Mouse (Mus musculus): ENCODE data around the gene Tnnt2. TPM values are rescaled to one million over a fixed set of nuclear protein-coding genes. Genes with fewer than 3 reads are reported as not detected.

Tnnt2 gene
- polyA plus RNA-seq, 1 experiment from 2014 or later = 3,947 TPM

DNA sequence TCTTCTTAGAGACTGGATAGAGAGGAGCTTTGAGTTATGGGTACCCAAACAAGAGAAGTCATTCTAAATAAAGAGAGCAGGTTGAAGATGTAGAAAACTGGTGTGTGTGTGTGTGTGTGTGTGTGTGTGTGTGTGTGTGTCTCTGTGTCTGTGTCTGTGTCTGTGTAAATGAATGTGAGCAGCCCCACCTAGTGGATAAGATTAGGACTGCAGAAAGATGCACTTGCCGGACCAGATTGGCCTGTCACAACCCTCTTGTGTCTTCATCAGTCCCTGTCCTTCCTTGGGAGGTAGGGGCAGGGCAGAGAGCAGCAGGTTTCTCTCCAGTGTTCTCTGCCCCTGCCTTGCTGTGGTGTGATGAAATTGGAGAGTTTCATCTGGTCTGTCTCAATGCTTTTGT is 7.2 kb upstream of the Tnnt2 start:
- ATAC-seq (replicated peaks; ENCODE audit: insufficient number of reproducible peaks, low FRiP score, low TSS enrichment) = no peak
- no peak overlapping the region for H3K9ac ChIP-seq (ENCODE audit: low read depth, low read length)

GRCm38 (mm10) chr1:135834206-135834859 is 1.8 kb upstream of the Tnnt2 start:
- Histone ChIP-seq H3K36me3 (ENCODE audit: control insufficient read depth, insufficient read depth, low read length) (no peaks in the 10 kb centered on the region), H3K4me2 (no peak overlapping the region), H3K27ac (ENCODE audit: low read depth, low read length) (peak overlapping the region; percentile 80), H3K27me3 (ENCODE audit: control insufficient read depth, insufficient read depth, low read length) (peaks cover 4% of the 10 kb centered on the region; the same call in 1 of the 2 replicates), H3K9ac (ENCODE audit: low read depth, low read length) (no peak overlapping the region), H3K4me3 (ENCODE audit: low read depth, low read length) (no peak overlapping the region), H3K9me3 (replicated peaks; ENCODE audit: control insufficient read depth, low read length) (no peaks in the 10 kb centered on the region), H3K4me1 (ENCODE audit: control insufficient read depth, insufficient read depth, low read length) (peaks cover 61% of the 10 kb centered on the region)
- no peak for ATAC-seq (replicated peaks; ENCODE audit: insufficient number of reproducible peaks, low FRiP score, low TSS enrichment)
- 40% methylated on average over 6 of the region's 6 CpGs for WGBS (ENCODE audit: insufficient replicate concordance)

More for the DNA sequence above, 7.2 kb upstream of the Tnnt2 start:
- Histone ChIP-seq H3K4me3 (ENCODE audit: low read depth, low read length) (no peak overlapping the region), H3K27ac (ENCODE audit: low read depth, low read length) (no peak overlapping the region), H3K27me3 (ENCODE audit: control insufficient read depth, insufficient read depth, low read length) (peaks cover 6% of the 10 kb centered on the region; the same call in 1 of the 2 replicates), H3K9me3 (replicated peaks; ENCODE audit: control insufficient read depth, low read length) (no peaks in the 10 kb centered on the region), H3K4me2 (no peak overlapping the region), H3K4me1 (ENCODE audit: control insufficient read depth, insufficient read depth, low read length) (peaks cover 26% of the 10 kb centered on the region), H3K36me3 (ENCODE audit: control insufficient read depth, insufficient read depth, low read length) (no peaks in the 10 kb centered on the region)
- 6% methylated on average over 1 of the region's 1 CpGs for WGBS (ENCODE audit: insufficient replicate concordance)

DNA sequence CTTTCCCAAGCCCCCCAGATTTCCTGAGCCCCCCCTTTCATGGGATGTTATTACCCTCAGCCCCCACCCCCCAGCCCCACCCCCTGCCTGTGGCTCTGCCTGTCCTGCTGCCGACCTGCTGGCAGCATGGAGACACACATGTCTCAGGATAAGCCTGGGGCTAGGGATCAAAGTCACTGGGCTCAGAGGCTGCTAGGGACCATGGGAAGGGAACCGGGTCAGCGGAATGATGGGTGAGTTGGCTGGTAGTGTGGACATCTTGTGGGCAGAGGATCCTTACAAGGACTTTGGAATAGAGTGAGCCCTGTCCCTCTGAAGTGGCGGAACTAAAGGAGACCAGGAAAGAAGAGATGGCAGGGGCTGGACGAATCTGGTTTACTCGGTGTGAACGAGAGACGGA is 1.2 kb upstream of the Tnnt2 start:
- Histone ChIP-seq H3K4me2 (no peak overlapping the region), H3K9me3 (replicated peaks; ENCODE audit: control insufficient read depth, low read length) (no peaks in the 10 kb centered on the region), H3K27me3 (ENCODE audit: control insufficient read depth, insufficient read depth, low read length) (peaks cover 4% of the 10 kb centered on the region; the same call in 1 of the 2 replicates), H3K4me1 (ENCODE audit: control insufficient read depth, insufficient read depth, low read length) (peaks cover 57% of the 10 kb centered on the region), H3K27ac (ENCODE audit: low read depth, low read length) (peak overlapping the region; percentile 80), H3K36me3 (ENCODE audit: control insufficient read depth, insufficient read depth, low read length) (no peaks in the 10 kb centered on the region), H3K9ac (ENCODE audit: low read depth, low read length) (peak overlapping the region; percentile 29; the same call in 1 of the 2 replicates), H3K4me3 (ENCODE audit: low read depth, low read length) (no peak overlapping the region)
- ATAC-seq (replicated peaks; ENCODE audit: insufficient number of reproducible peaks, low FRiP score, low TSS enrichment) = no peak
- WGBS (ENCODE audit: insufficient replicate concordance) = 58% methylated on average over 8 of the region's 8 CpGs

- WGBS (ENCODE audit: insufficient replicate concordance) = 28% methylated on average over 4 of the region's 4 CpGs
- Histone ChIP-seq H3K4me1 (ENCODE audit: control insufficient read depth, insufficient read depth, low read length) (peaks cover 69% of the 10 kb centered on the region), H3K9ac (ENCODE audit: low read depth, low read length) (peak overlapping the region; percentile 98), H3K4me3 (ENCODE audit: low read depth, low read length) (peak overlapping the region; percentile 66), H3K27me3 (ENCODE audit: control insufficient read depth, insufficient read depth, low read length) (no peaks in the 10 kb centered on the region), H3K4me2 (peak overlapping the region; percentile 77), H3K27ac (ENCODE audit: low read depth, low read length) (peak overlapping the region; percentile 99), H3K36me3 (ENCODE audit: control insufficient read depth, insufficient read depth, low read length) (no peaks in the 10 kb centered on the region), H3K9me3 (replicated peaks; ENCODE audit: control insufficient read depth, low read length) (no peaks in the 10 kb centered on the region)
- no peak for ATAC-seq (replicated peaks; ENCODE audit: insufficient number of reproducible peaks, low FRiP score, low TSS enrichment)
These were observed 2.5 kb downstream of the Tnnt2 start for GRCm38 (mm10) chr1:135838626-135839025.

DNA sequence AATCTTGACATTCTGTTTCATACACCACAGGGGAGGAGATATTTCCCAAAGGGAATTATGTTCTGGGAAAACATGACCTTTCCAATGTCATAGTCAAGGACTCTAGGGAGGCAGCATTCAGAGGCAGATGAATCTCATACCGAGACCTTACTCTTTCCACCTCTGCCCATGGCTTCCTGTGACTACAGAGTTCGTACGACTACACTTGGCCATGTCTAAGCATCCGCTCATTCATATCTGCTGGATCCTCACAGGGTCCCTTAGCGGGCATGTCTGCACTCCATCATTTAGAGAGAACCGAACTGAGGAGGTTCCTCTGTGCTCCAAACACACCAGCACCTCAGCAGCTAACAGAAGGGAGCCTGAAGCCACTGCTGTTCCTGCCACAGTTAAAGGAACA is 2.9 kb downstream of the Tnnt2 start:
- Histone ChIP-seq H3K4me3 (ENCODE audit: low read depth, low read length) (peak overlapping the region; percentile 66), H3K4me1 (ENCODE audit: control insufficient read depth, insufficient read depth, low read length) (peaks cover 69% of the 10 kb centered on the region), H3K9me3 (replicated peaks; ENCODE audit: control insufficient read depth, low read length) (no peaks in the 10 kb centered on the region), H3K9ac (ENCODE audit: low read depth, low read length) (peak overlapping the region; percentile 98), H3K4me2 (peak overlapping the region; percentile 77), H3K27ac (ENCODE audit: low read depth, low read length) (peak overlapping the region; percentile 99), H3K36me3 (ENCODE audit: control insufficient read depth, insufficient read depth, low read length) (no peaks in the 10 kb centered on the region), H3K27me3 (ENCODE audit: control insufficient read depth, insufficient read depth, low read length) (no peaks in the 10 kb centered on the region)
- 45% methylated on average over 6 of the region's 6 CpGs for WGBS (ENCODE audit: insufficient replicate concordance)
- no peak for ATAC-seq (replicated peaks; ENCODE audit: insufficient number of reproducible peaks, low FRiP score, low TSS enrichment)

DNA sequence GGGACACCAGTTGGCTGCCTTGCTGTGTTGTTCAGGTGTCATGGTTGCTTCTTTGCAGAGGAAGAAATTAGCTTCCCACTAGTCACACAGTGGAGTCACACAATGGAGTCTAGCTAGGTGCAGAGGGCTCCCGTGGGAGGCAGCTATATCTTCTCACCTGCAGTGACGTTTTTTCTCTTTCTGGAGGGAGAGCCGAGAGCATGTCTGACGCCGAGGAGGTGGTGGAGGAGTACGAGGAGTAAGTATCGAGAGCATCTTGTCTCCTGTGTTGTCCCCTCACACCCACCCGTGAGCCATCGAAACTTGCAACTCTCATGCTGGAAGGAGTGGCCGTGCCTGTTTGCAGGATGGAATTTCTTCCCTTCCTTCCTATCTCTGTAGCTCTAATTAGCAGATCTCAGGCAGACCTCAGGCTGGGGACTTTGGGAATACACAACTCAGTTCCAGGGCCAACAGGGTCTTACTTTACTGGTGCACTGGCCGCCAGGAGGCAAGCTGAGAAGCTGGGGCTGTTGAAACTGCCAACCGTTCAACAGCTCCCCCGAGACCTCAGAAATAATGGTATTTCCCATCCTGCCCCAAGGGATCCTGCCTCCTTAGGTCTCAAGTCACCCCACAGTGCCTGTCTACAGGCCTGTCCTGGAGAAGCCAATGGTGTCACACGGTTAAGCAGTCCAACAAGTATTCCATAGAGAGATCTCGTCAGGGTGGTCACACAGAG is 4.7 kb downstream of the Tnnt2 start:
- peak overlapping the region; percentile 54 for H3K9ac ChIP-seq (ENCODE audit: low read depth, low read length)
- no peak for ATAC-seq (replicated peaks; ENCODE audit: insufficient number of reproducible peaks, low FRiP score, low TSS enrichment)
- 0 out of 2 replicates have a peak overlapping the region, but pooled peaks have one; percentile 0 for H3K4me3 ChIP-seq (ENCODE audit: low read depth, low read length)
- H3K36me3 ChIP-seq (ENCODE audit: control insufficient read depth, insufficient read depth, low read length) = no peaks in the 10 kb centered on the region
- WGBS (ENCODE audit: insufficient replicate concordance) = 44% methylated on average over 15 of the region's 15 CpGs
- peak overlapping the region; percentile 66 for H3K27ac ChIP-seq (ENCODE audit: low read depth, low read length)
- H3K4me1 ChIP-seq (ENCODE audit: control insufficient read depth, insufficient read depth, low read length) = peaks cover 66% of the 10 kb centered on the region
- no peaks in the 10 kb centered on the region for H3K27me3 ChIP-seq (ENCODE audit: control insufficient read depth, insufficient read depth, low read length)
- H3K9me3 ChIP-seq (replicated peaks; ENCODE audit: control insufficient read depth, low read length) = no peaks in the 10 kb centered on the region
- H3K4me2 ChIP-seq = peak overlapping the region; percentile 77

GRCm38 (mm10) chr1:135843519-135844262 is 7.5 kb downstream of the Tnnt2 start:
- Histone ChIP-seq H3K9me3 (replicated peaks; ENCODE audit: control insufficient read depth, low read length) (no peaks in the 10 kb centered on the region), H3K27me3 (ENCODE audit: control insufficient read depth, insufficient read depth, low read length) (no peaks in the 10 kb centered on the region), H3K36me3 (ENCODE audit: control insufficient read depth, insufficient read depth, low read length) (no peaks in the 10 kb centered on the region; the same call in 1 of the 2 replicates), H3K4me2 (peak overlapping the region; percentile 31; the same call in 1 of the 2 replicates), H3K4me3 (ENCODE audit: low read depth, low read length) (no peak overlapping the region), H3K4me1 (ENCODE audit: control insufficient read depth, insufficient read depth, low read length) (peaks cover 67% of the 10 kb centered on the region), H3K9ac (ENCODE audit: low read depth, low read length) (0 out of 2 replicates have a peak overlapping the region, but pooled peaks have one; percentile 47), H3K27ac (ENCODE audit: low read depth, low read length) (peak overlapping the region; percentile 79)
- ATAC-seq (replicated peaks; ENCODE audit: insufficient number of reproducible peaks, low FRiP score, low TSS enrichment) = no peak
- WGBS (ENCODE audit: insufficient replicate concordance) = 82% methylated on average over 10 of the region's 10 CpGs

GRCm38 (mm10) chr1:135844481-135844880 is 8.3 kb downstream of the Tnnt2 start:
- 30% methylated on average over 6 of the region's 6 CpGs for WGBS (ENCODE audit: insufficient replicate concordance)
- Histone ChIP-seq H3K27ac (ENCODE audit: low read depth, low read length) (peak overlapping the region; percentile 79), H3K4me1 (ENCODE audit: control insufficient read depth, insufficient read depth, low read length) (peaks cover 66% of the 10 kb centered on the region), H3K36me3 (ENCODE audit: control insufficient read depth, insufficient read depth, low read length) (no peaks in the 10 kb centered on the region; the same call in 1 of the 2 replicates), H3K9ac (ENCODE audit: low read depth, low read length) (0 out of 2 replicates have a peak overlapping the region, but pooled peaks have one; percentile 49), H3K9me3 (replicated peaks; ENCODE audit: control insufficient read depth, low read length) (no peaks in the 10 kb centered on the region), H3K4me2 (peak overlapping the region; percentile 31), H3K4me3 (ENCODE audit: low read depth, low read length) (no peak overlapping the region), H3K27me3 (ENCODE audit: control insufficient read depth, insufficient read depth, low read length) (no peaks in the 10 kb centered on the region)
- ATAC-seq (replicated peaks; ENCODE audit: insufficient number of reproducible peaks, low FRiP score, low TSS enrichment) = no peak
